Mouse (Mus musculus) megakaryocyte, embryonic 14.5 days (primary cell): ENCODE results near the gene Lrrc1.

Experiments
- FLI1 ChIP-seq: IDR thresholded peaks from 2 replicates; pipeline ENCODE4 v1.6.1; 2012; ENCODE audit warnings: low read length, inconsistent platforms, mixed read lengths
- GATA1 ChIP-seq: IDR thresholded peaks from 3 replicates; pipeline ENCODE4 v1.6.1; 2012; ENCODE audit warnings: mixed read lengths, low read length, inconsistent platforms, borderline replicate concordance

GRCm38 (mm10) chr9:77546010-77546409 lies 1.3 kb upstream of the Lrrc1 start:
- TF ChIP-seq GATA1 (no peak), FLI1 (no peak)
